Mouse (Mus musculus) midbrain, embryonic 14.5 days (tissue): ENCODE measurements around the gene Dnhd1. TPM values are rescaled to one million over a fixed set of nuclear protein-coding genes. Genes with fewer than 3 reads are reported as not detected.
"Not testable (repeated sequence)": the region's sequence is repeated elsewhere in the genome, so short reads cannot be mapped to it uniquely, and the experiment has no call there.

Source experiments
- ATAC-seq: fragments of 200-750 bp; cut with Nextera tagmentation; 2 replicates; pipeline ENCODE4 v1.8.0; 2017; ENCODE audit warnings: moderate number of reproducible peaks, moderate library complexity; ENCODE audit not compliant: low FRiP score, low TSS enrichment
- DNase-seq: peaks from one replicate; pipeline ENCODE4 v3.0.0-alpha.2; 2015
- H3K27ac ChIP-seq: fragments of 300-500 bp; sonication (generic); replicated peaks from 2 replicates; pipeline ENCODE4 v1.5.1; 2014; ENCODE audit warnings: mild to moderate bottlenecking, low read depth, low read length, moderate library complexity
- H3K27me3 ChIP-seq: fragments of 300-500 bp; sonication (generic); 2 replicates; pipeline ENCODE4 v1.6.1; 2014; ENCODE audit warnings: low read length, control low read depth, mixed read lengths; ENCODE audit not compliant: control insufficient read depth, insufficient read depth
- H3K36me3 ChIP-seq: fragments of 300-500 bp; sonication (generic); 2 replicates; pipeline ENCODE4 v1.6.1; 2014; ENCODE audit warnings: low read length, control low read depth; ENCODE audit not compliant: control insufficient read depth, insufficient read depth
- H3K4me1 ChIP-seq: fragments of 300-500 bp; sonication (generic); 2 replicates; pipeline ENCODE4 v1.6.1; 2014; ENCODE audit warnings: mild to moderate bottlenecking, antibody characterized with exemption, low read length, control low read depth; ENCODE audit not compliant: control insufficient read depth, insufficient read depth
- H3K4me2 ChIP-seq: fragments of 300-500 bp; sonication (generic); 2 replicates; pipeline ENCODE4 v1.6.1; 2014; ENCODE audit warnings: mild to moderate bottlenecking, low read length, moderate library complexity
- H3K4me3 ChIP-seq: fragments of 300-500 bp; sonication (generic); replicated peaks from 2 replicates; pipeline ENCODE4 v1.5.1; 2014; ENCODE audit warnings: low read depth, low read length
- H3K9ac ChIP-seq: fragments of 300-500 bp; sonication (generic); replicated peaks from 2 replicates; pipeline ENCODE4 v1.6.1; 2014; ENCODE audit warnings: mild to moderate bottlenecking, low read length, moderate library complexity
- H3K9me3 ChIP-seq: fragments of 300-500 bp; sonication (generic); 2 replicates; pipeline ENCODE4 v1.6.1; 2016; ENCODE audit warnings: low read length, control low read depth, mixed read lengths; ENCODE audit not compliant: control insufficient read depth
- WGBS: fragments of 180-500 bp; shearing (Covaris S2); extraction: QIAGEN DNeasy Blood & Tissue Kit; methylation state at CpG from one replicate; pipeline ENCODE4 v1.1.7; 2014; 5-methylcytosine and 5-hydroxymethylcytosine counted together
- polyA plus RNA-seq: library from polyadenylated mRNA; unstranded; fragments of >200 nt; fragmentation: Nextera tagmentation; extraction: Ambion mirVana; gene quantifications from 2 replicates; pipeline ENCODE4 v1.2.1, GENCODE M21; 2014

Gene Dnhd1
- polyA plus RNA-seq, 1 experiment from 2014 or later = 1.7 TPM

DNA sequence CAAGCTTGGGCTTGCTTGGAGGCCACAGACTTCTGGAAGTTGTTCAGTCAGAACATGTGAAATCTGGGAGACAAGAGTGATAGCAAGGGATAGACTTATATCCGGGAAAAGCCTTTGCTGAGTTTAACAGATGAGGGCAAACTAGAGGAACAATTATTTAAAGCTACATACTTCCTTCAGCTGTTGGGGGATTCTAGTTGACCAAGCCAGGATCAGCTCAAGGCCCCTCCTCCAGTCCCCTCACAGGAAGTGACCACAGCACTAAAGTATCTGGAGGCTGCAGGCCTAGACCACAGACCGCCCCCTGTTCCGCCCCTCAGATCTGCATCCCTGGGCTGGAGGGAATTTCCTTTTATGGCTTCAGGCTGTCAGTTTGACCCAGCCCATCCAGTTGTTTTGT is 88.3 kb downstream of the Dnhd1 start:
- Histone ChIP-seq H3K36me3 (peaks cover 41% of the 10 kb centered on the region), H3K9ac (no peak overlapping the region), H3K4me3 (no peak overlapping the region), H3K27me3 (no peaks in the 10 kb centered on the region), H3K4me2 (peak overlapping the region; percentile 94; the same call in 1 of the 2 replicates), H3K27ac (no peak overlapping the region), H3K9me3 (no peaks in the 10 kb centered on the region), H3K4me1 (peaks cover 21% of the 10 kb centered on the region; the same call in 1 of the 2 replicates)
- WGBS = 41% methylated on average over 3 of the region's 3 CpGs
- ATAC-seq (no peak), DNase-seq (peak; percentile 28)

- DNase-seq (no peak), ATAC-seq (no peak)
- Histone ChIP-seq H3K4me1 (peaks cover 21% of the 10 kb centered on the region; the same call in 1 of the 2 replicates), H3K36me3 (peaks cover 38% of the 10 kb centered on the region), H3K4me3 (no peak overlapping the region), H3K4me2 (no peak overlapping the region), H3K9me3 (no peaks in the 10 kb centered on the region), H3K27me3 (no peaks in the 10 kb centered on the region), H3K27ac (no peak overlapping the region), H3K9ac (no peak overlapping the region)
- 83% methylated on average over 13 of the region's 13 CpGs for WGBS
Measured at GRCm38 (mm10) chr7:105740089-105740795, 89.6 kb downstream of the Dnhd1 start.

DNA sequence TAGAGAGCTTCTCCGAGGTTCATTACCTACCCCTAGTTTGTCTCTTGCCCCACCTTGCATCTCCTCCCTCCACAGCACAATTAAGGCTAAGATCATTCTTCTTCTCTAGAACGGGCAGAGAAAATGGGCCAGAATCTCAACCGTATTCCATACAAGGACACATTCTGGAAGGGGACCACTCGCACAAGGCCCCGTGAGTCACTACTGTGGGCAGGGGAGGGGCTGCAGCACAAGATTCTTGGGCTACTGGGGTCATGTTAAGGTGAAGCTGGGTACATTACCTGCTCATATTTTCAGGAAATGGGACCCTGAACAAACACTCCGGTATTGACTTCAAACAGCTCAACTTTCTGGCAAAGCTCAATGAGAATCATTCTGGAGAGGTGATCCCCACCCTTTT is 90.2 kb downstream of the Dnhd1 start:
- Histone ChIP-seq H3K4me3 (no peak overlapping the region), H3K27me3 (no peaks in the 10 kb centered on the region), H3K27ac (no peak overlapping the region), H3K9ac (no peak overlapping the region), H3K4me1 (peaks cover 17% of the 10 kb centered on the region; the same call in 1 of the 2 replicates), H3K9me3 (no peaks in the 10 kb centered on the region), H3K36me3 (peaks cover 40% of the 10 kb centered on the region), H3K4me2 (no peak overlapping the region)
- no peak for ATAC-seq
- no peak for DNase-seq
- WGBS = 88% methylated on average over 6 of the region's 6 CpGs

DNA sequence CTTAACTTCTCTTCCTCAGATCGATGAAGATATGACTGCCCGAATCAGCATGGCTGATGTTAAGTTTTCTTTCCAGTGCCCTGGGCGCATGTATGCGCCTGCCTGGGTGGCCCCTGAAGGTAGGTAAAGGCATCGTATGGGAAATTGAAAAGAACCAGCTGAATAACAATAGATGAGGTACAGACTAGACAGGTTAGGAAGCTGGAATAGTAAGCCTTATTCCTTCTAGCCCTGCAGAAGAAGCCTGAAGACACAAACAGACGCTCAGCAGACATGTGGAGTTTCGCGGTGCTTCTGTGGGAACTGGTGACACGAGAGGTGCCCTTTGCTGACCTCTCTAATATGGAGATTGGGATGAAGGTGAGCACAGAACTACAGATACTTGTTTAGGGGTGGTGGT is 91.4 kb downstream of the Dnhd1 start:
- 93% methylated on average over 9 of the region's 9 CpGs for WGBS
- Histone ChIP-seq H3K36me3 (peaks cover 49% of the 10 kb centered on the region), H3K27me3 (no peaks in the 10 kb centered on the region), H3K4me1 (peaks cover 17% of the 10 kb centered on the region; the same call in 1 of the 2 replicates), H3K4me2 (no peak overlapping the region), H3K9me3 (no peaks in the 10 kb centered on the region), H3K4me3 (no peak overlapping the region), H3K27ac (no peak overlapping the region), H3K9ac (no peak overlapping the region)
- DNase-seq (no peak), ATAC-seq (no peak)

DNA sequence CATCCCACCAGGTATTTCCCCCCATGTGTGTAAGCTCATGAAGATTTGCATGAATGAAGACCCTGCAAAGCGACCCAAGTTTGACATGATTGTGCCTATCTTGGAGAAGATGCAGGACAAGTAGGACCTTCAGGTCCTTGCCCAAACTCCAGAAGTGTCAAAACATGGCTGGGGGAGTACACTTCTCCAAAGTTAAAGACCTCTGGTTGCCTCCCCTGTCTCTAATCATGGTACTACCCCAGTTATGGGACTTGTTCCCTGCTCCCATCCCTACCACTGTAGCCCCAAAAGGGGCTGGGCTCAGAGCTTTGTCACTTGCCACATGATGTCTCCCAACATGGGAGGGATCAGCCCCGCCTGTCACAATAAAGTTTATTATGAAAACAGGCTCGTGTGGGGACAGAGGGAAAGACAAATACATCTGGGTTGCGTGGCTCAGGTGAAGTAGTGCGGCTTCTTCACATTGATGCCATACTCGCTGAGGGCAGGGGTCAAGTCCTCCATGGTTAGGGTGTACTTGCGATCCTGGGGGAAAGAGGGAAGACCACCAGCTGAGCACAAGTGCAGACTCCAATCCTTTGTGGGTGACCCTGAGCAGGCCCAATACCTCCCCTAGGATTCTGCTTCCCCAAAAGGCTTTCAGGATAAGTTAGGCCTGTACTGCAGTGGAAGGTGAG is 92.0 kb downstream of the Dnhd1 start:
- not testable (repeated sequence) for DNase-seq, H3K4me2 ChIP-seq, ATAC-seq, H3K27ac ChIP-seq, H3K9me3 ChIP-seq, H3K4me3 ChIP-seq, H3K9ac ChIP-seq, H3K27me3 ChIP-seq
- Histone ChIP-seq H3K4me1 (peaks cover 12% of the 10 kb centered on the region; the same call in 1 of the 2 replicates), H3K36me3 (peaks cover 54% of the 10 kb centered on the region)
- 87% methylated on average over 7 of the region's 7 CpGs for WGBS

DNA sequence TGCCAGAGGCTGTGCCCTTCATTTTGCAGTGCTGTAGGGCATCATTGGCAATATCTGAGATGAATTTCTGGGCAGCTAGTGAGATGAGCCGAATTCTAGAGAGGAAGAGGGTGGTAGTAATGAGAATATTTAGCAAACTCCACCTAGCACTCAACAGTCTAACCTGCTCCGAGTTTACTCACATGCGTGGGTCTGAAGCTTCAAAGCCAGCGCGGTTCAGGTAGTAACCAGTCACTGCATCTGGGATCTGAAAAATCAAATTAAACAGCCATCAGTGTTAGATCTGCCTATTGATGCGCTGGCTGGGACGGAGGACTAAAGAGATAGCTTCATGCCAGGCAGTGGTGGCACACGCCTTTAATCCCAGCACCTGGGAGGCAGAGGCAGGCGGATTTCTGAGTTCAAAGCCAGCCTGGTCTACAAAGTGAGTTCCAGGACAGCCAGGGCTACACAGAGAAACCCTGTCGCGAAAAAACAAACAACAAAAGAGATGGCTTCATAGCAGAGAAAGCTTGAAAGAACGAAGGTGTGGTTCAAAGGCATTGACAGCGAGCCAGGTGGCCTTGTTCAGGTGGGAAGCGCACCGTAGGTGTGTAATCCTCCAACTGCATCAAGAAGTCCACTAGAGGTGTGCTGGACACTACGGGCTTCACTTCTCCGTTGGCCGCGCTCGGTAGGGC is 92.8 kb downstream of the Dnhd1 start:
- peak overlapping the region; percentile 89 for H3K4me2 ChIP-seq
- H3K9ac ChIP-seq = peak overlapping the region; percentile 88
- peak overlapping the region; percentile 80; the same call in 1 of the 2 replicates for H3K27ac ChIP-seq
- not testable (repeated sequence) for DNase-seq, H3K4me1 ChIP-seq, H3K9me3 ChIP-seq, ATAC-seq, H3K27me3 ChIP-seq
- WGBS = 35% methylated on average over 20 of the region's 20 CpGs
- H3K36me3 ChIP-seq = peaks cover 57% of the 10 kb centered on the region
- H3K4me3 ChIP-seq = peak overlapping the region; percentile 92

- peaks cover 58% of the 10 kb centered on the region for H3K36me3 ChIP-seq
Measured at GRCm38 (mm10) chr7:105743926-105744590, 93.4 kb downstream of the Dnhd1 start, which contains the start of gene Taf10. Gene Taf10, minus strand, starts transcription at chr7:105744361.

DNA sequence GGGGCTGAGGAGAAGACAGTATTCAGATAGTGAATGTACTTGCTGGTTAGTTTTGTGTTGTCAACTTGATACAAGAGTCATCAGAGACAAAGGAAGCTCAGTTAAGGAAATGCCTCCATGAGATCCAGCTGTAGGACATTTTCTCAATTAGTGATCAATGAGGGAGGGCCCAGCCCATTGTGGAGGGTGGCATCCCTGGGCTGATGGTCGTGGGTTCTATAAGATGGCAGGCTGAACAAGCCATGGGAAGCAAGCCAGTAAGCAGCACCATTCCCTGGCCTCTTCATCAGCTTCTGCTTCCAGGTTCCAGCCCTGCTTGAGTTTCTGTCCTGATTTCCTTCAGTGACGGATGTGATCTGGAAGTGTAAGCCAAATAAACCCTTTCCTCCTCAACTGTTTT is 97.1 kb downstream of the Dnhd1 start:
- H3K9me3 ChIP-seq = no peaks in the 10 kb centered on the region
- H3K27ac ChIP-seq = no peak overlapping the region
- H3K4me1 ChIP-seq = 0 out of 2 replicates have a peak, but pooled peaks cover 7% of the 10 kb centered on the region
- WGBS = 90% methylated on average over 2 of the region's 2 CpGs
- H3K36me3 ChIP-seq = peaks cover 36% of the 10 kb centered on the region
- H3K9ac ChIP-seq = no peak overlapping the region
- no peaks in the 10 kb centered on the region for H3K27me3 ChIP-seq
- ATAC-seq = no peak
- H3K4me3 ChIP-seq = no peak overlapping the region
- H3K4me2 ChIP-seq = no peak overlapping the region
- no peak for DNase-seq

More at GRCm38 (mm10) chr7:105743926-105744590, 93.4 kb downstream of the Dnhd1 start, which contains the start of gene Taf10:
- under 1% methylated on average over 62 of the region's 67 CpGs for WGBS
- peak within 1 kb of the TSS; percentile 88 for H3K9ac ChIP-seq
- H3K4me3 ChIP-seq = peak within 1 kb of the TSS; percentile 92
- 0 out of 2 replicates have a peak, but pooled peaks cover 7% of the 10 kb centered on the region for H3K4me1 ChIP-seq
- H3K9me3 ChIP-seq = no peaks in the 10 kb centered on the region
- no peaks in the 10 kb centered on the region for H3K27me3 ChIP-seq
- DNase-seq = peak; percentile 95
- peak within 1 kb of the TSS; percentile 89 for H3K4me2 ChIP-seq
- peak within 1 kb of the TSS; percentile 80 for H3K27ac ChIP-seq
- ATAC-seq = peak; percentile 97
